Mouse (Mus musculus) CH12.LX (cell line): ENCODE measurements around the gene Tmem56. TPM values are rescaled to one million over a fixed set of nuclear protein-coding genes. Genes with fewer than 3 reads are reported as not detected.

ENCODE experiments used
- DNase-seq: peaks from one replicate; pipeline ENCODE4 v3.0.0-alpha.2; 2013; ENCODE audit errors: extremely low read depth
- H3K27ac ChIP-seq: 2 replicates; pipeline ENCODE4 v1.5.1; 2012; ENCODE audit warnings: low read depth, mild to moderate bottlenecking, control low read depth, moderate library complexity; ENCODE audit not compliant: insufficient read depth
- H3K27me3 ChIP-seq: replicated peaks from 2 replicates; pipeline ENCODE3; 2012; ENCODE audit warnings: inconsistent platforms
- H3K36me3 ChIP-seq, 2 experiments: replicated peaks in 1 of 2; 2 replicates each; pipeline versions ENCODE3 to v1.6.1; 2012; ENCODE audit warnings: inconsistent platforms in 1 of 2, low read length in 1 of 2, mild to moderate bottlenecking in 1 of 2, mixed read lengths in 1 of 2, moderate library complexity in 1 of 2; ENCODE audit not compliant: control insufficient read depth in 1 of 2, insufficient read depth in 1 of 2
- H3K4me1 ChIP-seq, 2 experiments: 2 replicates each; pipeline ENCODE4 v1.6.1; 2012; ENCODE audit warnings: inconsistent platforms in 1 of 2, moderate library complexity in 1 of 2; ENCODE audit not compliant: insufficient read depth in 2 of 2, control insufficient read depth in 1 of 2
- H3K4me2 ChIP-seq: 2 replicates; pipeline ENCODE4 v1.6.1; 2012; ENCODE audit warnings: low read depth, mild to moderate bottlenecking, control low read depth; ENCODE audit not compliant: poor library complexity, insufficient read depth, severe bottlenecking
- H3K4me3 ChIP-seq, 3 experiments: fragments of 150-350 bp in 1 of 3; sonication (generic) in 1 of 3; replicated peaks in 1 of 3; 2 replicates each; pipeline versions ENCODE3 to v1.5.1; 2011 to 2012; ENCODE audit warnings: low read depth in 2 of 3, low read length in 2 of 3, mild to moderate bottlenecking in 2 of 3, moderate library complexity in 2 of 3, control low read depth in 1 of 3, improper control_type of control experiment in 1 of 3, inconsistent platforms in 1 of 3, mixed read lengths in 1 of 3; ENCODE audit not compliant: poor library complexity in 1 of 3
- H3K79me2 ChIP-seq: replicated peaks from 2 replicates; pipeline ENCODE4 v1.6.1; 2012; ENCODE audit warnings: mild to moderate bottlenecking, moderate library complexity; ENCODE audit not compliant: control insufficient read depth, poor library complexity, insufficient read depth, severe bottlenecking; ENCODE audit errors: extremely low read depth
- H3K9ac ChIP-seq: 2 replicates; pipeline ENCODE4 v1.6.1; 2012; ENCODE audit warnings: low read depth, mild to moderate bottlenecking, control low read depth, moderate library complexity; ENCODE audit not compliant: insufficient read depth
- H3K9me3 ChIP-seq: replicated peaks from 2 replicates; pipeline ENCODE3; 2012; ENCODE audit warnings: low read length, inconsistent platforms, mixed read lengths
- CHD2 ChIP-seq: IDR thresholded peaks from 2 replicates; pipeline ENCODE4 v1.6.1; 2011; ENCODE audit warnings: low read length, improper control_type of control experiment
- CTCF ChIP-seq, 2 experiments: IDR thresholded peaks in 1 of 2; conservative IDR thresholded peaks in 1 of 2; 2 replicates each; pipeline ENCODE4 v1.5.1; 2011 to 2012; ENCODE audit warnings: low read depth in 2 of 2, low read length in 2 of 2, improper control_type of control experiment in 1 of 2, inconsistent platforms in 1 of 2, mild to moderate bottlenecking in 1 of 2, moderate library complexity in 1 of 2
- E2F4 ChIP-seq: IDR thresholded peaks from 2 replicates; pipeline ENCODE4 v1.6.1; 2011; ENCODE audit warnings: low read depth, low read length, improper control_type of control experiment; ENCODE audit not compliant: insufficient replicate concordance
- ELF1 ChIP-seq: IDR thresholded peaks from 2 replicates; pipeline ENCODE4 v1.6.1; 2014; ENCODE audit warnings: low read depth, mild to moderate bottlenecking, inconsistent platforms, low read length, improper control_type of control experiment
- EP300 ChIP-seq: IDR thresholded peaks from 2 replicates; pipeline ENCODE4 v1.6.1; 2011; ENCODE audit warnings: low read length, improper control_type of control experiment
- ETS1 ChIP-seq: conservative IDR thresholded peaks from 2 replicates; pipeline ENCODE4 v1.6.1; 2012; ENCODE audit warnings: low read depth, mild to moderate bottlenecking, inconsistent platforms, low read length, improper control_type of control experiment, moderate library complexity
- GABPA ChIP-seq: IDR thresholded peaks from 2 replicates; pipeline ENCODE4 v1.6.1; 2012; ENCODE audit warnings: low read depth, low read length, improper control_type of control experiment, inconsistent platforms; ENCODE audit not compliant: insufficient replicate concordance
- JUND ChIP-seq: conservative IDR thresholded peaks from 2 replicates; pipeline ENCODE4 v1.6.1; 2011; ENCODE audit warnings: low read depth, low read length, improper control_type of control experiment
- KAT2A ChIP-seq: IDR thresholded peaks from 2 replicates; pipeline ENCODE4 v1.6.1; 2012; ENCODE audit warnings: low read length, improper control_type of control experiment, inconsistent platforms; ENCODE audit not compliant: insufficient replicate concordance
- MAFK ChIP-seq: IDR thresholded peaks from 2 replicates; pipeline ENCODE4 v1.6.1; 2011; ENCODE audit warnings: low read length, improper control_type of control experiment; ENCODE audit not compliant: insufficient replicate concordance
- MAX ChIP-seq: IDR thresholded peaks from 2 replicates; pipeline ENCODE4 v1.6.1; 2011; ENCODE audit warnings: low read length, improper control_type of control experiment
- MEF2A ChIP-seq: IDR thresholded peaks from 2 replicates; pipeline ENCODE4 v1.6.1; 2014; ENCODE audit warnings: low read depth, mild to moderate bottlenecking, inconsistent platforms, low read length, improper control_type of control experiment, borderline replicate concordance
- MYC ChIP-seq: IDR thresholded peaks from 2 replicates; pipeline ENCODE4 v1.6.1; 2011; ENCODE audit warnings: low read depth, mild to moderate bottlenecking, improper control_type of control experiment, low read length
- NELFE ChIP-seq: IDR thresholded peaks from 2 replicates; pipeline ENCODE4 v1.6.1; 2011; ENCODE audit warnings: low read depth, low read length, improper control_type of control experiment
- NRF1 ChIP-seq: IDR thresholded peaks from 2 replicates; pipeline ENCODE4 v1.6.1; 2014; ENCODE audit warnings: low read depth, mild to moderate bottlenecking, inconsistent platforms, low read length, improper control_type of control experiment, moderate library complexity
- RCOR1 ChIP-seq: conservative IDR thresholded peaks from 2 replicates; pipeline ENCODE4 v1.6.1; 2012; ENCODE audit warnings: low read depth, mild to moderate bottlenecking, inconsistent platforms, low read length, improper control_type of control experiment
- SIN3A ChIP-seq: IDR thresholded peaks from 2 replicates; pipeline ENCODE4 v1.6.1; 2012; ENCODE audit warnings: low read length, improper control_type of control experiment, inconsistent platforms
- SMC3 ChIP-seq: IDR thresholded peaks from 2 replicates; pipeline ENCODE4 v1.6.1; 2011; ENCODE audit warnings: low read depth, low read length, improper control_type of control experiment
- TBP ChIP-seq: conservative IDR thresholded peaks from 2 replicates; pipeline ENCODE4 v1.6.1; 2011; ENCODE audit warnings: low read depth, low read length, improper control_type of control experiment
- TCF12 ChIP-seq: IDR thresholded peaks from 2 replicates; pipeline ENCODE4 v1.6.1; 2014; ENCODE audit warnings: low read depth, mild to moderate bottlenecking, inconsistent platforms, low read length, improper control_type of control experiment
- UBTF ChIP-seq: IDR thresholded peaks from 2 replicates; pipeline ENCODE4 v1.6.1; 2012; ENCODE audit warnings: low read depth, mild to moderate bottlenecking, inconsistent platforms, low read length, improper control_type of control experiment, moderate library complexity
- USF2 ChIP-seq: conservative IDR thresholded peaks from 2 replicates; pipeline ENCODE4 v1.6.1; 2011; ENCODE audit warnings: low read depth, low read length, improper control_type of control experiment
- ZC3H11A ChIP-seq: IDR thresholded peaks from 2 replicates; pipeline ENCODE4 v1.6.1; 2012; ENCODE audit warnings: low read depth, mild to moderate bottlenecking, inconsistent platforms, low read length, improper control_type of control experiment
- ZKSCAN1 ChIP-seq: IDR thresholded peaks from 2 replicates; pipeline ENCODE4 v1.6.1; 2012; ENCODE audit warnings: low read depth, inconsistent platforms, low read length, improper control_type of control experiment, borderline replicate concordance
- ZMIZ1 ChIP-seq: IDR thresholded peaks from 2 replicates; pipeline ENCODE4 v1.6.1; 2012; ENCODE audit warnings: low read depth, mild to moderate bottlenecking, inconsistent platforms, low read length, improper control_type of control experiment
- ZNF384 ChIP-seq: IDR thresholded peaks from 2 replicates; pipeline ENCODE4 v1.6.1; 2012; ENCODE audit warnings: low read depth, low read length, improper control_type of control experiment, inconsistent platforms
- dilution Hi-C: fragments of 300-500 bp; cut with MboI; formaldehyde crosslinking; loops from 2 replicates; pipeline ENCODE4 v1.14.3; 2020; ENCODE audit warnings: low sequenced_read_pairs; ENCODE audit not compliant: extremely low pct_unique_long_range_greater_than_20kb, extremely low pct_ligation_motif_present
- in situ Hi-C: fragments of 300-500 bp; cut with MboI; formaldehyde crosslinking; loops from 3 replicates; pipeline ENCODE4 v1.14.3; 2019; ENCODE audit warnings: low sequenced_read_pairs, low pct_ligation_motif_present, low pct_unique_long_range_greater_than_20kb, mixed read lengths
- polyA plus RNA-seq: library from polyadenylated mRNA; unstranded; fragments of >175 nt; gene quantifications from 2 replicates; pipeline ENCODE4 v1.2.1, GENCODE M21; 2012; ENCODE audit warnings: low read depth; ENCODE audit not compliant: insufficient read length
- total RNA-seq, 2 experiments: library from RNA; depleted of rRNA; stranded (reverse); fragments of 300-350 nt in 1 of 2; fragments of >200 nt in 1 of 2; gene quantifications; 2 replicates each; pipeline ENCODE4 v1.2.3; 2012 to 2014

Gene Tmem56
- total and polyA plus RNA-seq, 3 experiments: not detected

GRCm38 (mm10) chr3:121323371-121323770 lies 40.5 kb upstream of the Tmem56 start:
- Histone ChIP-seq H3K79me2 (no peaks in the 10 kb centered on the region), H3K4me3 (no peak overlapping the region), H3K27ac (no peak overlapping the region), H3K9ac (no peak overlapping the region), H3K36me3 (peaks cover 2 to 39% of the 10 kb centered on the region in 2 experiments), H3K9me3 (no peaks in the 10 kb centered on the region), H3K4me2 (no peak overlapping the region), H3K27me3 (no peaks in the 10 kb centered on the region), H3K4me1 (no peaks in the 10 kb centered on the region)
- dilution Hi-C loops: no loop called here
- TF ChIP-seq MEF2A (no peak), MAFK (no peak), CHD2 (no peak)
- in situ Hi-C loops: loop anchor here (25.0 kb wide), 1 partner anchor 389 kb away; the partner anchor contains the start of gene F3
- DNase-seq: no peak

GRCm38 (mm10) chr3:121320896-121321295 lies 38.0 kb upstream of the Tmem56 start:
- in situ Hi-C loops: loop anchor here (25.0 kb wide), 1 partner anchor 391 kb away; the partner anchor contains the start of gene F3

DNA sequence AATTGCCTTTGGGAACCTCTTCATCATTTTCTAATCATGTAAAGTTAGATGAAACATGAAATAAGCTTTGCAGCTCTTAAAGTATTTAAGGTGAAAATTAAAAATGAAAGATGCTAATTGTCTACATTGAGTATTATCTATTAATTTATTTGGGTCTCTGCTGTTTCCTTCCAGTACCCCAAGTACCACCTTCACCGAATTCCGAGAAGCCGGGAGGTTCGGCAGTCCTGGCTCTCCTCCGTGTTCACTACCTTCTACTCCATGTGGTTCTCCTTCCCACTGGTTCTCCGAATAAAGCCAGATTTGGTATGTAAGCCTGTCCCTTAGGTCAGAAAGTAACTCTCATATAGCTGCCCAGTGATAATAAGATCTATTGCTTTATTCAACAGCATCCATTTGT lies 37.0 kb upstream of the Tmem56 start:
- Histone ChIP-seq H3K4me1 (no peaks in the 10 kb centered on the region), H3K27ac (no peak overlapping the region), H3K79me2 (no peaks in the 10 kb centered on the region), H3K4me3 (no peak overlapping the region), H3K27me3 (no peaks in the 10 kb centered on the region), H3K4me2 (no peak overlapping the region), H3K9me3 (no peaks in the 10 kb centered on the region), H3K9ac (no peak overlapping the region), H3K36me3 (peaks cover 2 to 54% of the 10 kb centered on the region in 2 experiments)
- no peak for DNase-seq
- TF ChIP-seq ELF1: no peak
- no peak for TF ChIP-seq MAX
- no peak for TF ChIP-seq NRF1
- TF ChIP-seq ETS1: no peak
- no peak for TF ChIP-seq UBTF
- TF ChIP-seq ZMIZ1: no peak
- no peak for TF ChIP-seq NELFE
- no peak for TF ChIP-seq ZC3H11A
- TF ChIP-seq ZNF384: no peak
- TF ChIP-seq JUND: no peak
- TF ChIP-seq CTCF (conservative IDR thresholded peaks at IDR 0.05 in 1 of 2, IDR thresholded peaks at IDR 0.05 in 1 of 2; ENCODE audit: low read depth in 2 of 2, low read length in 2 of 2): no peak
- no peak for TF ChIP-seq MYC
- dilution Hi-C loops (no loop called here), in situ Hi-C loops (loop anchor here (25.0 kb wide), 1 partner anchor 392 kb away; the partner anchor contains the start of gene F3)

More at GRCm38 (mm10) chr3:121320896-121321295, 38.0 kb upstream of the Tmem56 start:
- H3K4me1 ChIP-seq: no peaks in the 10 kb centered on the region
- H3K4me3 ChIP-seq: no peak overlapping the region
- no peak overlapping the region for H3K9ac ChIP-seq
- no peaks in the 10 kb centered on the region for H3K27me3 ChIP-seq
- DNase-seq: no peak
- no peak for TF ChIP-seq MAX
- no peak for TF ChIP-seq SMC3
- no peak for TF ChIP-seq NELFE
- TF ChIP-seq TCF12: no peak
- no peak for TF ChIP-seq TBP
- TF ChIP-seq ELF1: no peak
- TF ChIP-seq MYC: no peak
- TF ChIP-seq EP300: no peak
- TF ChIP-seq SIN3A: no peak
- TF ChIP-seq CTCF (conservative IDR thresholded peaks at IDR 0.05 in 1 of 2, IDR thresholded peaks at IDR 0.05 in 1 of 2; ENCODE audit: low read depth in 2 of 2, low read length in 2 of 2): no peak
- TF ChIP-seq RCOR1: no peak
- TF ChIP-seq KAT2A: no peak
- TF ChIP-seq E2F4: no peak
- TF ChIP-seq ZKSCAN1: no peak
- TF ChIP-seq USF2: no peak
- no peak for TF ChIP-seq GABPA
- H3K4me2 ChIP-seq: no peak overlapping the region
- H3K36me3 ChIP-seq: peaks cover 2 to 47% of the 10 kb centered on the region in 2 experiments
- H3K27ac ChIP-seq: no peak overlapping the region
- no peaks in the 10 kb centered on the region for H3K79me2 ChIP-seq
- dilution Hi-C loops: no loop called here
- H3K9me3 ChIP-seq: no peaks in the 10 kb centered on the region
